Mouse (Mus musculus): Measurements from ENCODE around the gene Mpp3. TPM values are rescaled to one million over a fixed set of nuclear protein-coding genes. Genes with fewer than 3 reads are reported as not detected.

Mpp3 gene
- polyA plus RNA-seq, 1 experiment from 2014 or later = 2.9 TPM

DNA sequence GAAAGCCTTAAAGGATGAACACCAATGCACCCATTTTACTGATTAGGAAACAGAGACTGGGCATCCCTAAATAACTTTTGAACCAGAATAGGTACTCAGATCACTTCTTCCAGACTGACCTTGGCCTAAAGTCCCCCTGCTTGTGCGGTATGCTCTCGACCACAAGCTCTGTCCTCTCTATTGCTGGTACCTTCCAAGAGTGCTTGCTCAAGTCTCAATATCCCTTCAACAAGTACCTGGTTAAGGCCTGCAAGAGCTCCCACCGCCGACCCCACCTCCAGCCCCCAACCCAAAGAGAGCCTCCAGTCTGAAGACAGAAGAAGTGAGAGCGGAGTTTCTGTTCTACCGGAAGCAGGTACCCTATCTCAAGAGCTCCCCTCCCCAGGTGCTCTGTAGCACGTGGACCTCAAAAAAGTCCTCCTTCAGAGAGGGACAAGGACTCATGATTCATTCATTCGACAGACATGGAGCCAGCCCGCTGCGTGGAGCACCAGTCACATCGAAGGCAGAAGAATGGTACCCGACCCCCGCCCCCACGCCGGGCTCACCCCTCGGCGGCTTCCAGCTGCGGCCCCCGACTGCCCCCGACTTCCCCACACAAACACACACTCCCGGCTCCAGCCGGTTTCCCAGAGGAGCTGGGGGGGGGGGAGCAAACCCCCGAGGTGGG is 2.1 kb downstream of the Mpp3 start:
- 5% methylated on average over 21 of the region's 23 CpGs for WGBS
- Histone ChIP-seq H3K27me3 (replicated peaks) (peaks cover 34% of the 10 kb centered on the region), H3K27ac (replicated peaks) (no peak overlapping the region), H3K9me3 (no peaks in the 10 kb centered on the region), H3K4me3 (peak overlapping the region; percentile 71), H3K4me1 (peaks cover 24% of the 10 kb centered on the region), H3K9ac (peak overlapping the region; percentile 84), H3K36me3 (peaks cover 4% of the 10 kb centered on the region), H3K4me2 (peak overlapping the region; percentile 96)
- ATAC-seq (ENCODE audit: extremely low read depth, insufficient number of reproducible peaks, low FRiP score, low TSS enrichment) = no peak

- H3K27ac ChIP-seq (replicated peaks) = no peak overlapping the region
- no peak overlapping the region for H3K9ac ChIP-seq
- peak overlapping the region; percentile 96; the same call in 1 of the 2 replicates for H3K4me2 ChIP-seq
- no peaks in the 10 kb centered on the region for H3K9me3 ChIP-seq
- H3K36me3 ChIP-seq = peaks cover 4% of the 10 kb centered on the region
- WGBS = 52% methylated on average over 7 of the region's 7 CpGs
- peaks cover 24% of the 10 kb centered on the region for H3K4me1 ChIP-seq
- no peak overlapping the region for H3K4me3 ChIP-seq
- no peak for ATAC-seq (ENCODE audit: extremely low read depth, insufficient number of reproducible peaks, low FRiP score, low TSS enrichment)
- H3K27me3 ChIP-seq (replicated peaks) = peaks cover 34% of the 10 kb centered on the region
Measured at GRCm38 (mm10) chr11:102025354-102025753, 2.9 kb downstream of the Mpp3 start.

GRCm38 (mm10) chr11:102024875-102025274 is 3.4 kb downstream of the Mpp3 start:
- 80% methylated on average over 4 of the region's 4 CpGs for WGBS
- H3K4me2 ChIP-seq = no peak overlapping the region
- H3K4me3 ChIP-seq = no peak overlapping the region
- peaks cover 4% of the 10 kb centered on the region for H3K36me3 ChIP-seq
- H3K9ac ChIP-seq = no peak overlapping the region
- H3K4me1 ChIP-seq = peaks cover 19% of the 10 kb centered on the region
- no peak for ATAC-seq (ENCODE audit: extremely low read depth, insufficient number of reproducible peaks, low FRiP score, low TSS enrichment)
- no peak overlapping the region for H3K27ac ChIP-seq (replicated peaks)
- no peaks in the 10 kb centered on the region for H3K9me3 ChIP-seq
- peaks cover 34% of the 10 kb centered on the region for H3K27me3 ChIP-seq (replicated peaks)

- H3K9ac ChIP-seq = no peak overlapping the region
- H3K36me3 ChIP-seq = peaks cover 4% of the 10 kb centered on the region
- 76% methylated on average over 6 of the region's 6 CpGs for WGBS
- H3K4me1 ChIP-seq = peaks cover 18% of the 10 kb centered on the region
- H3K4me3 ChIP-seq = no peak overlapping the region
- H3K9me3 ChIP-seq = no peaks in the 10 kb centered on the region
- ATAC-seq (ENCODE audit: extremely low read depth, insufficient number of reproducible peaks, low FRiP score, low TSS enrichment) = no peak
- no peak overlapping the region for H3K27ac ChIP-seq (replicated peaks)
- H3K4me2 ChIP-seq = no peak overlapping the region
- H3K27me3 ChIP-seq (replicated peaks) = peaks cover 34% of the 10 kb centered on the region
Measured at GRCm38 (mm10) chr11:102024084-102024758, 4.0 kb downstream of the Mpp3 start.

- ATAC-seq (ENCODE audit: extremely low read depth, insufficient number of reproducible peaks, low FRiP score, low TSS enrichment) = no peak
- H3K4me3 ChIP-seq = no peak overlapping the region
- 76% methylated on average over 13 of the region's 13 CpGs for WGBS
- H3K4me1 ChIP-seq = peaks cover 18% of the 10 kb centered on the region
- peaks cover 34% of the 10 kb centered on the region for H3K27me3 ChIP-seq (replicated peaks)
- H3K9me3 ChIP-seq = no peaks in the 10 kb centered on the region
- H3K27ac ChIP-seq (replicated peaks) = no peak overlapping the region
- H3K4me2 ChIP-seq = no peak overlapping the region
- H3K36me3 ChIP-seq = peaks cover 4% of the 10 kb centered on the region
- no peak overlapping the region for H3K9ac ChIP-seq
Measured at GRCm38 (mm10) chr11:102023406-102023805, 4.9 kb downstream of the Mpp3 start.

DNA sequence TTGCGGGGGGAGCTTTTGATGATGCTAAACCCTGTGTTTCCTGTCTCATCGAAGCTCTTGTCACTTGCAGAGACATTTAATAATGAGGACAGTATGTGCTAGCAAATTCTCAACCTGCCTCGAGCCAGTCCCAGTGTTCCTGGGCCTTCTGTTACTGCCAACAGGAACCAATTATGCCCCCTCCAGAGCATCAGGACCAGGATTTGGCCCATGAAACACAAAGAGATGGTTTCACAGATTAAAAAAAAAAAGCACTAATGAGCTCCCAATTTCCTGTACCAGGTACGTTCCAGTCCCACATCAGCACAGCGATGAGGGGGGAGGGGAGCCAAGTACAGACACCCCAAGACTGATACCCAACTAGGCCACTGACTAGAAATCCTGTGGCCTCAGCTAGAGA is 7.1 kb downstream of the Mpp3 start:
- WGBS = 75% methylated on average over 5 of the region's 5 CpGs
- H3K4me2 ChIP-seq = no peak overlapping the region
- ATAC-seq (ENCODE audit: extremely low read depth, insufficient number of reproducible peaks, low FRiP score, low TSS enrichment) = no peak
- no peak overlapping the region for H3K27ac ChIP-seq (replicated peaks)
- H3K4me3 ChIP-seq = no peak overlapping the region
- H3K9me3 ChIP-seq = no peaks in the 10 kb centered on the region
- peaks cover 13% of the 10 kb centered on the region for H3K4me1 ChIP-seq
- no peak overlapping the region for H3K9ac ChIP-seq
- peaks cover 23% of the 10 kb centered on the region for H3K27me3 ChIP-seq (replicated peaks)
- peaks cover 8% of the 10 kb centered on the region for H3K36me3 ChIP-seq

- H3K4me1 ChIP-seq = peaks cover 9% of the 10 kb centered on the region
- H3K36me3 ChIP-seq = peaks cover 8% of the 10 kb centered on the region
- H3K9ac ChIP-seq = no peak overlapping the region
- WGBS = 74% methylated on average over 9 of the region's 9 CpGs
- H3K9me3 ChIP-seq = no peaks in the 10 kb centered on the region
- no peak for ATAC-seq (ENCODE audit: extremely low read depth, insufficient number of reproducible peaks, low FRiP score, low TSS enrichment)
- peaks cover 10% of the 10 kb centered on the region for H3K27me3 ChIP-seq (replicated peaks)
- H3K27ac ChIP-seq (replicated peaks) = no peak overlapping the region
- no peak overlapping the region for H3K4me3 ChIP-seq
- H3K4me2 ChIP-seq = no peak overlapping the region
Measured at GRCm38 (mm10) chr11:102019736-102020135, 8.5 kb downstream of the Mpp3 start.

- H3K4me3 ChIP-seq = no peak overlapping the region
- H3K9ac ChIP-seq = no peak overlapping the region
- no peaks in the 10 kb centered on the region for H3K27me3 ChIP-seq (replicated peaks)
- peak overlapping the region; percentile 40 for H3K27ac ChIP-seq (replicated peaks)
- H3K4me1 ChIP-seq = peaks cover 9% of the 10 kb centered on the region
- ATAC-seq (ENCODE audit: extremely low read depth, insufficient number of reproducible peaks, low FRiP score, low TSS enrichment) = no peak
- WGBS = 74% methylated on average over 1 of the region's 1 CpGs
- H3K4me2 ChIP-seq = no peak overlapping the region
- H3K36me3 ChIP-seq = peaks cover 14% of the 10 kb centered on the region; the same call in 1 of the 2 replicates
- H3K9me3 ChIP-seq = no peaks in the 10 kb centered on the region
Measured at GRCm38 (mm10) chr11:102016136-102016535, 12.1 kb downstream of the Mpp3 start.

DNA sequence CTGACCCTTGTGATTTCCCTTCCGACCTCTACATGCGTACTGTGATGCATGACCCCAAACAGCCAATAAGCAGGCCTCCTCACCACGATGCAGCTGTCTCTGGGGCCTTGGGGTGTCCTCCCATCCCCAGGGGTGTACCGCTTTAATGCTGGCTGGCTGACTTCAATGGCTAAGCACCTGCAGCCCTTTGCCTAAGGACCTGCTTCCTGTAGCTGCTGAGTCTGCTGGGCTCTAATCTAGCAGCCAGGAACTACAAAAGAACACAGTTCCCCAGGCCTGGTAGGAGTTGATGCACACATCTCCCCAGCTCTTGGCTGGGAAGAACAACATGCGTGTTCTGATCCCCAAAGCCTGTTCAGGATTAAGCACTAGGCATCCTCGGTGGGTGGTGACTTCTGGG is 12.8 kb downstream of the Mpp3 start:
- no peaks in the 10 kb centered on the region for H3K27me3 ChIP-seq (replicated peaks)
- no peak overlapping the region for H3K27ac ChIP-seq (replicated peaks)
- H3K9ac ChIP-seq = no peak overlapping the region
- H3K4me2 ChIP-seq = no peak overlapping the region
- WGBS = 62% methylated on average over 6 of the region's 6 CpGs
- peaks cover 14% of the 10 kb centered on the region; the same call in 1 of the 2 replicates for H3K36me3 ChIP-seq
- H3K4me3 ChIP-seq = no peak overlapping the region
- no peaks in the 10 kb centered on the region for H3K9me3 ChIP-seq
- peaks cover 9% of the 10 kb centered on the region for H3K4me1 ChIP-seq
- ATAC-seq (ENCODE audit: extremely low read depth, insufficient number of reproducible peaks, low FRiP score, low TSS enrichment) = no peak

- WGBS = 77% methylated on average over 8 of the region's 8 CpGs
- H3K9me3 ChIP-seq = no peaks in the 10 kb centered on the region
- H3K27me3 ChIP-seq (replicated peaks) = no peaks in the 10 kb centered on the region
- no peak overlapping the region for H3K27ac ChIP-seq (replicated peaks)
- H3K36me3 ChIP-seq = peaks cover 14% of the 10 kb centered on the region; the same call in 1 of the 2 replicates
- no peak overlapping the region for H3K9ac ChIP-seq
- peaks cover 14% of the 10 kb centered on the region for H3K4me1 ChIP-seq
- ATAC-seq (ENCODE audit: extremely low read depth, insufficient number of reproducible peaks, low FRiP score, low TSS enrichment) = no peak
- H3K4me2 ChIP-seq = no peak overlapping the region
- no peak overlapping the region for H3K4me3 ChIP-seq
Measured at GRCm38 (mm10) chr11:102013201-102013600, 15.1 kb downstream of the Mpp3 start.

- no peak overlapping the region for H3K27ac ChIP-seq (replicated peaks)
- peaks cover 12% of the 10 kb centered on the region; the same call in 1 of the 2 replicates for H3K36me3 ChIP-seq
- H3K4me1 ChIP-seq = peaks cover 11% of the 10 kb centered on the region
- H3K9ac ChIP-seq = no peak overlapping the region
- no peak for ATAC-seq (ENCODE audit: extremely low read depth, insufficient number of reproducible peaks, low FRiP score, low TSS enrichment)
- 78% methylated on average over 8 of the region's 8 CpGs for WGBS
- H3K4me2 ChIP-seq = no peak overlapping the region
- no peaks in the 10 kb centered on the region for H3K9me3 ChIP-seq
- no peak overlapping the region for H3K4me3 ChIP-seq
- H3K27me3 ChIP-seq (replicated peaks) = 0 out of 2 replicates have a peak, but pooled peaks cover 3% of the 10 kb centered on the region
Measured at GRCm38 (mm10) chr11:102011510-102011909, 16.8 kb downstream of the Mpp3 start.

Data from heart, embryonic 13.5 days (tissue).